Mouse (Mus musculus): Measurements from ENCODE around the gene Flt1.

DNA sequence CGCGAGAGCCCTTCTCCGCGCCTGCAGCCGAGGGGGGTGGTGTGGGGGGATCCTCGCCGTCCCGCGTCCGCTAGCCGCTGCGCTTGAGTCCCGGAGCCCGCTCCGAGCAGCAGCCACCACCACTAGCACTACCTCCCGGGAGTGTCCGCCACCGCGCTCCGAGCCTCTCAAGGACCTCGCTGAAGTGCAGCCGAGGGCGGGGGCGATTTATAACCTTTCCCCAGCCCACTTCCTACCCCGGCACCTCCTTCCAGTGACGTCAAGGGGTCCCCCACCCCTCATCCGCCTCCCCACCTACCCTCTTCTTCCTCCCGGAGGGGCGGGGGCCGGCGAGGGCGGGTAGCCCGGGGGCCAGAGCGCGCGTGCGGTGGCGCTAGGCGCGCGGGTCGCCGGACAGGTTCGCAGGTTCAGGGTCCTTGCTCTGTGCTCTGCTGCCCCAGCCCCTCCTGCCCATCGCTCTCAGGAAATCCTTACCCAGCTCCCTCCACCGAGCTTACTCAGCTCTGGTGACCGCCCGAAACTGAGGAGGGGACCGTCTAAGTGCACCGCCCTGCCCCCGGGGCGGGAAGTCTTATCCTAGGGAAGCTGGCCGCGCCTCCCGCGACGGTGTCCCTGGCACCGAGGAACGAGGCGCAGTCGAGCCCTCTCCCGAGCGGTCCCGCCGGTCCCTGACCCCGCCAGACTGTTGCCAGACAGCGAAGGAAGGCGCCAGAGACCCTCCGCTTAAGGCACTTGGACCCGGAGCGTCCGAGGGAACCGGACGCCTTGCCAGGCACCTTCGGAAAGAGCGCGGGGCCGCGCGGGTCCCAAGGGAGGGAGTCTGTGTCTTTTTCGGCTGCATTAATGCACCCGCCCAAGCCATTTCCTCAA lies at the start of gene Flt1:
- no peak for TF ChIP-seq POLR2A (IDR thresholded peaks at IDR 0.05; ENCODE audit: control insufficient read depth, extremely low read depth, insufficient read depth, low read length, poor library complexity)
- no peak for TF ChIP-seq CTCF (IDR thresholded peaks at IDR 0.05; ENCODE audit: borderline replicate concordance, control insufficient read depth, extremely low read depth, insufficient read depth, low read length, poor library complexity)
